Mouse (Mus musculus): Measurements from ENCODE around the gene Olfr1318.

Olfr1318 gene

GRCm38 (mm10) chr2:112153898-112154297 lies at the start of gene Olfr1318:
Olfr1318 (plus strand) TSS chr2:112154198.
- no peak for DNase-seq

- DNase-seq, result no peak
These were observed 38.7 kb upstream of the Olfr1318 start, which contains the start of gene Olfr1315-ps1 for GRCm38 (mm10) chr2:112115340-112115739. Olfr1315-ps1 (minus strand) TSS chr2:112115440.

- DNase-seq, result no peak
These were observed 19.1 kb upstream of the Olfr1318 start, which contains the start of gene Olfr1316 for GRCm38 (mm10) chr2:112134877-112135276. Olfr1316 (minus strand) TSS chr2:112134977.

GRCm38 (mm10) chr2:112140029-112140428 lies 14.0 kb upstream of the Olfr1318 start, which contains the start of gene Olfr1317:
Olfr1317 (plus strand) TSS chr2:112140329.
- no peak for DNase-seq

GRCm38 (mm10) chr2:112196859-112197258 lies 42.9 kb downstream of the Olfr1318 start:
- peak; percentile 63 for DNase-seq

GRCm38 (mm10) chr2:112203056-112203455 lies 49.1 kb downstream of the Olfr1318 start:
- peak; percentile 64 for DNase-seq
